ENCODE assay signal across 8 mouse cellular contexts in genomic region chr11:106255174-106255573, GRCm38 (mm10). TPM values are rescaled to one million over a fixed set of nuclear protein-coding genes. Genes with fewer than 3 reads are reported as not detected.
DNase-seq lines count a peak whose midpoint lies in the region; ATAC-seq and TF ChIP-seq lines count a peak whose summit lies in the region.

No protein-coding gene starts in this region.

- no peaks in the 10 kb centered on the region for H3K27me3 ChIP-seq in intestine, embryonic 14.5 days (replicated peaks; ENCODE audit: control insufficient read depth, insufficient read depth, low read length)
- no peaks in the 10 kb centered on the region for H3K27me3 ChIP-seq in midbrain, postnatal 0 days (ENCODE audit: insufficient read depth, low read length)

- H3K9ac ChIP-seq in intestine, embryonic 14.5 days (ENCODE audit: low read length), result peak overlapping the region; percentile 82
- peak overlapping the region; percentile 86 for H3K9ac ChIP-seq in midbrain, postnatal 0 days (replicated peaks; ENCODE audit: low read length, poor library complexity, severe bottlenecking)

- H3K27ac ChIP-seq in intestine, embryonic 14.5 days (ENCODE audit: low read depth), result peak overlapping the region; percentile 73; the same call in 1 of the 2 replicates
- H3K27ac ChIP-seq in midbrain, postnatal 0 days (ENCODE audit: low read depth, low read length), result no peak overlapping the region

- H3K9me3 ChIP-seq in intestine, embryonic 14.5 days (ENCODE audit: control insufficient read depth, low read length), result no peaks in the 10 kb centered on the region
- no peaks in the 10 kb centered on the region for H3K9me3 ChIP-seq in midbrain, postnatal 0 days (ENCODE audit: low read length)

- no peak for ATAC-seq in intestine, embryonic 14.5 days (replicated peaks; ENCODE audit: low FRiP score, low TSS enrichment, low read depth)
- ATAC-seq in midbrain, postnatal 0 days (ENCODE audit: low FRiP score), result no peak

- H3K36me3 ChIP-seq in intestine, embryonic 14.5 days (ENCODE audit: control insufficient read depth, insufficient read depth, low read length), result peaks cover 53% of the 10 kb centered on the region
- H3K36me3 ChIP-seq in midbrain, postnatal 0 days (ENCODE audit: insufficient read depth, low read length), result peaks cover 36% of the 10 kb centered on the region

- H3K4me1 ChIP-seq in intestine, embryonic 14.5 days (replicated peaks; ENCODE audit: control insufficient read depth, insufficient read depth, low read length), result peaks cover 18% of the 10 kb centered on the region
- 0 out of 2 replicates have a peak, but pooled peaks cover 9% of the 10 kb centered on the region for H3K4me1 ChIP-seq in midbrain, postnatal 0 days (ENCODE audit: insufficient read depth, low read length)

- WGBS in intestine, embryonic 14.5 days, result 5% methylated on average over 22 of the region's 22 CpGs
- 5% methylated on average over 22 of the region's 22 CpGs for WGBS in midbrain, postnatal 0 days

- peak overlapping the region; percentile 81 for H3K4me3 ChIP-seq in intestine, embryonic 14.5 days (ENCODE audit: low read depth, low read length)
- H3K4me3 ChIP-seq in midbrain, postnatal 0 days (ENCODE audit: low read depth, low read length), result peak overlapping the region; percentile 72

- peak; percentile 47 to 48 for DNase-seq in adrenal gland, postnatal 36 days
- DNase-seq in adrenal gland, postnatal 4 days (ENCODE audit: low spot score in 2 of 2), result no peak
- peak; percentile 31 for DNase-seq in right cerebral cortex, postnatal 4 days
- no peak for DNase-seq in right cerebral cortex, postnatal 36 days (ENCODE audit: low spot score in 2 of 2)
- DNase-seq in intestine, embryonic 14.5 days (ENCODE audit: low spot score), result no peak
- no peak for DNase-seq in midbrain, postnatal 0 days (ENCODE audit: low spot score)
- no peak for DNase-seq in urinary bladder, postnatal 25 days (ENCODE audit: low spot score)
- DNase-seq in urinary bladder, postnatal 36 days (ENCODE audit: low spot score in 2 of 2), result no peak

- TF ChIP-seq CTCF in midbrain, postnatal 0 days (IDR thresholded peaks at IDR 0.05), result no peak

- peak overlapping the region; percentile 93 for H3K4me2 ChIP-seq in intestine, embryonic 14.5 days (ENCODE audit: low read length)
- peak overlapping the region; percentile 91 for H3K4me2 ChIP-seq in midbrain, postnatal 0 days (ENCODE audit: low read depth, low read length, poor library complexity, severe bottlenecking)

RNA-seq across cellular contexts. Expression of gene Ftsj3, which starts 0.7 kb away (rescaled TPM):
- 10 to 100 TPM; 55.2 to 66.2 TPM for total RNA-seq in adrenal gland, postnatal 36 days (2021)
- total RNA-seq in adrenal gland, postnatal 4 days (2021), result 10 to 100 TPM; 69.3 to 71.0 TPM
- polyA plus RNA-seq in intestine, embryonic 14.5 days (2014; fragmentation: Nextera tagmentation; extraction: Ambion mirVana), result 65.1 and 69.9 TPM in 2 replicates
- 34.5 and 46.9 TPM in 2 replicates for total RNA-seq in midbrain, postnatal 0 days (2014; rRNA removed)
- 27.5 and 27.9 TPM in 2 replicates for polyA plus RNA-seq in midbrain, postnatal 0 days (2015; fragmentation: Nextera tagmentation; extraction: Ambion mirVana)

RNA-seq across cellular contexts. Expression of gene Psmc5, which starts 0.8 kb away (rescaled TPM):
- total RNA-seq in adrenal gland, postnatal 36 days (2021), result 100 to 1,000 TPM; 154 to 172 TPM
- total RNA-seq in adrenal gland, postnatal 4 days (2021), result 100 to 1,000 TPM; 131 to 138 TPM
- 248 and 256 TPM in 2 replicates for polyA plus RNA-seq in intestine, embryonic 14.5 days (2014; fragmentation: Nextera tagmentation; extraction: Ambion mirVana)
- total RNA-seq in midbrain, postnatal 0 days (2014; rRNA removed), result 76.1 and 88.4 TPM in 2 replicates
- polyA plus RNA-seq in midbrain, postnatal 0 days (2015; fragmentation: Nextera tagmentation; extraction: Ambion mirVana), result 280 and 290 TPM in 2 replicates

RNA-seq across cellular contexts. Expression of gene Smarcd2, which starts 17.6 kb away (rescaled TPM):
- total RNA-seq in adrenal gland, postnatal 36 days (2021), result 10 to 100 TPM; 68.1 to 86.5 TPM
- 100 to 1,000 TPM; 104 to 117 TPM for total RNA-seq in adrenal gland, postnatal 4 days (2021)
- 64.4 and 72.4 TPM in 2 replicates for polyA plus RNA-seq in intestine, embryonic 14.5 days (2014; fragmentation: Nextera tagmentation; extraction: Ambion mirVana)
- total RNA-seq in midbrain, postnatal 0 days (2014; rRNA removed), result 11.7 and 27.5 TPM in 2 replicates
- 6.8 and 7.6 TPM in 2 replicates for polyA plus RNA-seq in midbrain, postnatal 0 days (2015; fragmentation: Nextera tagmentation; extraction: Ambion mirVana)

RNA-seq across cellular contexts. Expression of gene Tcam1, which starts 21.3 kb away (rescaled TPM):
- total RNA-seq in adrenal gland, postnatal 36 days (2021), result under 1 TPM; 0.23 to 0.36 TPM
- under 1 TPM; 0.25 to 0.34 TPM for total RNA-seq in adrenal gland, postnatal 4 days (2021)
- 0.16 and 0.26 TPM in 2 replicates for polyA plus RNA-seq in intestine, embryonic 14.5 days (2014; fragmentation: Nextera tagmentation; extraction: Ambion mirVana)
- 0.22 and 0.24 TPM in 2 replicates for total RNA-seq in midbrain, postnatal 0 days (2014; rRNA removed)
- 0.10 and 0.20 TPM in 2 replicates for polyA plus RNA-seq in midbrain, postnatal 0 days (2015; fragmentation: Nextera tagmentation; extraction: Ambion mirVana)

RNA-seq across cellular contexts. Expression of gene Ddx42, which starts 38.4 kb away (rescaled TPM):
- 10 to 100 TPM; 52.4 to 54.8 TPM for total RNA-seq in adrenal gland, postnatal 36 days (2021)
- total RNA-seq in adrenal gland, postnatal 4 days (2021), result 10 to 100 TPM; 74.4 to 76.2 TPM
- polyA plus RNA-seq in intestine, embryonic 14.5 days (2014; fragmentation: Nextera tagmentation; extraction: Ambion mirVana), result 66.5 and 80.8 TPM in 2 replicates
- total RNA-seq in midbrain, postnatal 0 days (2014; rRNA removed), result 39.7 and 61.7 TPM in 2 replicates
- 61.4 and 64.8 TPM in 2 replicates for polyA plus RNA-seq in midbrain, postnatal 0 days (2015; fragmentation: Nextera tagmentation; extraction: Ambion mirVana)

Comparison
In these comparisons a context has a peak if more than half of its experiments do, and no peak if none do; other contexts are left out.
1. DNase-seq: peak in adrenal gland, postnatal 36 days (2 of 2) and right cerebral cortex, postnatal 4 days (single experiment); none in adrenal gland, postnatal 4 days (0 of 2), right cerebral cortex, postnatal 36 days (0 of 2), intestine, embryonic 14.5 days (single experiment), midbrain, postnatal 0 days (single experiment), urinary bladder, postnatal 25 days (single experiment) and urinary bladder, postnatal 36 days (0 of 2).